Mouse (Mus musculus) ES-E14 (cell line): ENCODE results near the gene H3f3a.

Experiments
- CHD2 ChIP-seq: IDR thresholded peaks from 2 replicates; pipeline ENCODE4 v1.6.1; 2014; ENCODE audit warnings: mild to moderate bottlenecking, low read depth, low read length, inconsistent platforms
- HCFC1 ChIP-seq: IDR thresholded peaks from 2 replicates; pipeline ENCODE4 v1.6.1; 2012; ENCODE audit warnings: low read length, inconsistent platforms, borderline replicate concordance; ENCODE audit not compliant: insufficient read depth
- MAFK ChIP-seq: IDR thresholded peaks from 2 replicates; pipeline ENCODE4 v1.6.1; 2014; ENCODE audit warnings: mild to moderate bottlenecking, low read depth, low read length, inconsistent platforms; ENCODE audit not compliant: insufficient read depth
- ZC3H11A ChIP-seq: IDR thresholded peaks from 2 replicates; pipeline ENCODE4 v1.6.1; 2012; ENCODE audit warnings: low read depth, mild to moderate bottlenecking, inconsistent platforms, low read length, borderline replicate concordance
- ZNF384 ChIP-seq: IDR thresholded peaks from 2 replicates; pipeline ENCODE4 v1.6.1; 2012; ENCODE audit warnings: low read depth, low read length, inconsistent platforms

GRCm38 (mm10) chr1:180777660-180778402, 35.9 kb downstream of the H3f3a start:
- TF ChIP-seq ZNF384 (no peak), MAFK (no peak), ZC3H11A (no peak), HCFC1 (peak; percentile 61; the same call in 1 of the 2 replicates), CHD2 (no peak)
